Mouse (Mus musculus): ENCODE measurements around the gene Rpgr. TPM values are rescaled to one million over a fixed set of nuclear protein-coding genes. Genes with fewer than 3 reads are reported as not detected.

Rpgr gene
- 3.4 and 4.5 TPM in 2 replicates for polyA plus RNA-seq (2011; ENCODE audit: insufficient read length, low read depth, missing spikeins)

- peak; percentile 44; the same call in 1 of the 2 replicates for TF ChIP-seq CTCF (IDR thresholded peaks at IDR 0.05; ENCODE audit: borderline replicate concordance, insufficient read depth, low read length)
- TF ChIP-seq POLR2A (IDR thresholded peaks at IDR 0.05; ENCODE audit: low read depth, low read length): no peak
- Histone ChIP-seq H3K4me1 (ENCODE audit: control insufficient read depth, insufficient read depth, low read length) (no peaks in the 10 kb centered on the region), H3K27ac (ENCODE audit: insufficient read depth, low read length) (peak within 1 kb of the TSS; percentile 35), H3K4me3 (ENCODE audit: insufficient read depth, low read length) (peak within 1 kb of the TSS; percentile 50)
Measured at GRCm38 (mm10) chrX:10216410-10216949, at the start of gene Rpgr. Gene Rpgr (minus strand): TSS chrX:10216920.

DNA sequence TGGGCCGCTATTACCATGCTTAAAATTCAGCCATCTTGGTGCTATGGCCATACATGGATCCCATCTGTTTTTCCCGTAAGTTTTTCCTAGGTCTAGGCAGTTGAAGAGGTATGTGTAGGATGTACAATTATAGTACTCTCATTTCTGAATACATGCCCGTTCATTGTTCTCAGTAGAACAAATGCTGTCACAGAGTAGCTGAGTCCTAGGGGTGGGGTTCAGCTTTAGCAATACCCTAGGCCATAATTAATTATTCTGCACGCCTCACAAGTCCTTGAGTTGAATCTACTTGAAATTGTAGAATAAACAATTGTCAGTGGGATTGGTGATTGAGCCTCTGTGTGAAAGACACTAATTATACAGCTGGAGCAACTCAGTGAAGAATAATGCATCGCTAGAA lies 41.5 kb upstream of the Rpgr start:
- TF ChIP-seq CTCF (IDR thresholded peaks at IDR 0.05; ENCODE audit: borderline replicate concordance, insufficient read depth, low read length) (no peak), POLR2A (IDR thresholded peaks at IDR 0.05; ENCODE audit: low read depth, low read length) (no peak)
- no peak overlapping the region for H3K27ac ChIP-seq (ENCODE audit: insufficient read depth, low read length)
- H3K4me3 ChIP-seq (ENCODE audit: insufficient read depth, low read length): no peak overlapping the region
- no peaks in the 10 kb centered on the region for H3K4me1 ChIP-seq (ENCODE audit: control insufficient read depth, insufficient read depth, low read length)

DNA sequence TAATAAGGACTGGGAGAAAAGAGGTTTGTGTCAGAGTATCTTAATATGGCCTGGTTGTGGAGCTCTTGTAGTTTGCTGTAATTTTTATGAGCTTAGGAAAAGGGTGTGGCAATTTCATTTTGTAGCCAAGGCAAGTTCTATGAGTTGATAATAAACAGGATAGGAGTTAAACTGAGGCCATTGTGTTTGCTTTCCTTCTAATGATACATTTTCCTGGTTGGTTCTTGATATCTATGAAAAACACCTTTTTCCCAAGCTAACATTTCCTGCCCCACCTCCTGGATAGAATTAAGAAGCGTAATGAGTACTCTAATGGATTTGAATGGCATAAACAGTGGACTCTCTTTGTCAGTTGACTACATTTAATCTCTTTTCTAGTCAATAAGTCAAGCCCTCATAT lies 41.1 kb upstream of the Rpgr start:
- Histone ChIP-seq H3K27ac (ENCODE audit: insufficient read depth, low read length) (no peak overlapping the region), H3K4me1 (ENCODE audit: control insufficient read depth, insufficient read depth, low read length) (no peaks in the 10 kb centered on the region), H3K4me3 (ENCODE audit: insufficient read depth, low read length) (no peak overlapping the region)
- TF ChIP-seq POLR2A (IDR thresholded peaks at IDR 0.05; ENCODE audit: low read depth, low read length) (no peak), CTCF (IDR thresholded peaks at IDR 0.05; ENCODE audit: borderline replicate concordance, insufficient read depth, low read length) (no peak)

- TF ChIP-seq CTCF (IDR thresholded peaks at IDR 0.05; ENCODE audit: borderline replicate concordance, insufficient read depth, low read length) (no peak), POLR2A (IDR thresholded peaks at IDR 0.05; ENCODE audit: low read depth, low read length) (no peak)
- no peak within 1 kb of the TSS for H3K4me3 ChIP-seq (ENCODE audit: insufficient read depth, low read length)
- H3K27ac ChIP-seq (ENCODE audit: insufficient read depth, low read length): no peak within 1 kb of the TSS
- no peaks in the 10 kb centered on the region for H3K4me1 ChIP-seq (ENCODE audit: control insufficient read depth, insufficient read depth, low read length)
Measured at GRCm38 (mm10) chrX:10251852-10252504, 35.3 kb upstream of the Rpgr start, which contains the start of gene Otc. Gene Otc (plus strand): TSS chrX:10252305.

GRCm38 (mm10) chrX:10251357-10251756 lies 34.6 kb upstream of the Rpgr start:
- Histone ChIP-seq H3K4me3 (ENCODE audit: insufficient read depth, low read length) (no peak overlapping the region), H3K27ac (ENCODE audit: insufficient read depth, low read length) (no peak overlapping the region), H3K4me1 (ENCODE audit: control insufficient read depth, insufficient read depth, low read length) (no peaks in the 10 kb centered on the region)
- no peak for TF ChIP-seq POLR2A (IDR thresholded peaks at IDR 0.05; ENCODE audit: low read depth, low read length)
- no peak for TF ChIP-seq CTCF (IDR thresholded peaks at IDR 0.05; ENCODE audit: borderline replicate concordance, insufficient read depth, low read length)

DNA sequence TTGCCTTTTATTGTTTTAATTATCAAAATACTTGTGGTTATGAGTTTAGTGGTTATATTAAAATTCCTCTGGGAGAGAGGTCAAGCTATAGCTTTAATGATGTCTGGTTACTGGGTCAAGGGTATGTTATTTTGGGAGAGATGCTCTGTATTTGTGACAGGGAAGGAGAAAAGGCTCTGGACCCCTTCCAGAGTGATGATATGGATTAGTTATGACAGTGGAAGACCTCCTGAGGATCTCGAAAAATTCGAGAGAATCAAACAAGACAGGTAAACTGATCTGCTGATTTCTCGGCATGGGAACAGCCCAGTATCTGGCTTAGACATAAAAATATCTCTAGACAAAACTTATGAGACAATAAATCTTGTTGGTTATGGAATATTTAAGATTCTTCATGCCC lies 27.2 kb upstream of the Rpgr start:
- no peaks in the 10 kb centered on the region for H3K4me1 ChIP-seq (ENCODE audit: control insufficient read depth, insufficient read depth, low read length)
- H3K27ac ChIP-seq (ENCODE audit: insufficient read depth, low read length): no peak overlapping the region
- no peak overlapping the region for H3K4me3 ChIP-seq (ENCODE audit: insufficient read depth, low read length)
- TF ChIP-seq CTCF (IDR thresholded peaks at IDR 0.05; ENCODE audit: borderline replicate concordance, insufficient read depth, low read length) (no peak), POLR2A (IDR thresholded peaks at IDR 0.05; ENCODE audit: low read depth, low read length) (no peak)

- TF ChIP-seq POLR2A (IDR thresholded peaks at IDR 0.05; ENCODE audit: low read depth, low read length) (no peak), CTCF (IDR thresholded peaks at IDR 0.05; ENCODE audit: borderline replicate concordance, insufficient read depth, low read length) (no peak)
- no peak overlapping the region for H3K4me3 ChIP-seq (ENCODE audit: insufficient read depth, low read length)
- H3K4me1 ChIP-seq (ENCODE audit: control insufficient read depth, insufficient read depth, low read length): no peaks in the 10 kb centered on the region
- H3K27ac ChIP-seq (ENCODE audit: insufficient read depth, low read length): no peak overlapping the region
Measured at GRCm38 (mm10) chrX:10239515-10239914, 22.8 kb upstream of the Rpgr start.

- Histone ChIP-seq H3K4me1 (ENCODE audit: control insufficient read depth, insufficient read depth, low read length) (no peaks in the 10 kb centered on the region), H3K4me3 (ENCODE audit: insufficient read depth, low read length) (no peak overlapping the region), H3K27ac (ENCODE audit: insufficient read depth, low read length) (no peak overlapping the region)
- TF ChIP-seq POLR2A (IDR thresholded peaks at IDR 0.05; ENCODE audit: low read depth, low read length) (no peak), CTCF (IDR thresholded peaks at IDR 0.05; ENCODE audit: borderline replicate concordance, insufficient read depth, low read length) (no peak)
Measured at GRCm38 (mm10) chrX:10234617-10235016, 17.9 kb upstream of the Rpgr start.

- Histone ChIP-seq H3K4me1 (ENCODE audit: control insufficient read depth, insufficient read depth, low read length) (no peaks in the 10 kb centered on the region), H3K4me3 (ENCODE audit: insufficient read depth, low read length) (no peak overlapping the region), H3K27ac (ENCODE audit: insufficient read depth, low read length) (no peak overlapping the region)
- TF ChIP-seq POLR2A (IDR thresholded peaks at IDR 0.05; ENCODE audit: low read depth, low read length): no peak
Measured at GRCm38 (mm10) chrX:10233051-10233450, 16.3 kb upstream of the Rpgr start.

- TF ChIP-seq CTCF (IDR thresholded peaks at IDR 0.05; ENCODE audit: borderline replicate concordance, insufficient read depth, low read length): no peak
- TF ChIP-seq POLR2A (IDR thresholded peaks at IDR 0.05; ENCODE audit: low read depth, low read length): no peak
- Histone ChIP-seq H3K4me1 (ENCODE audit: control insufficient read depth, insufficient read depth, low read length) (no peaks in the 10 kb centered on the region), H3K4me3 (ENCODE audit: insufficient read depth, low read length) (no peak overlapping the region), H3K27ac (ENCODE audit: insufficient read depth, low read length) (no peak overlapping the region)
Measured at GRCm38 (mm10) chrX:10219281-10219680, 2.6 kb upstream of the Rpgr start.

Data from embryonic fibroblast, embryonic 13.5 days (primary cell).